Mouse (Mus musculus) hindbrain, embryonic 14.5 days (tissue): ENCODE results near the gene Nup210. TPM values are rescaled to one million over a fixed set of nuclear protein-coding genes. Genes with fewer than 3 reads are reported as not detected.
"Not testable (repeated sequence)": the region's sequence is repeated elsewhere in the genome, so short reads cannot be mapped to it uniquely, and the experiment has no call there.

Experiments used
- ATAC-seq: fragments of 200-750 bp; cut with Nextera tagmentation; 2 replicates; pipeline ENCODE4 v1.8.0; 2017; ENCODE audit warnings: moderate number of reproducible peaks, mild to moderate bottlenecking, moderate TSS enrichment, moderate library complexity; ENCODE audit not compliant: low FRiP score
- DNase-seq: peaks from one replicate; pipeline ENCODE4 v3.0.0-alpha.2; 2015; ENCODE audit warnings: low spot score
- H3K27ac ChIP-seq: fragments of 300-500 bp; sonication (generic); 2 replicates; pipeline ENCODE4 v1.5.1; 2014; ENCODE audit warnings: mild to moderate bottlenecking, moderate library complexity
- H3K27me3 ChIP-seq: fragments of 300-500 bp; sonication (generic); 2 replicates; pipeline ENCODE4 v1.6.1; 2014; ENCODE audit warnings: mild to moderate bottlenecking, low read length, mixed read lengths; ENCODE audit not compliant: control insufficient read depth, insufficient read depth
- H3K36me3 ChIP-seq: fragments of 300-500 bp; sonication (generic); replicated peaks from 2 replicates; pipeline ENCODE4 v1.6.1; 2014; ENCODE audit not compliant: control insufficient read depth, insufficient read depth
- H3K4me1 ChIP-seq: fragments of 300-500 bp; sonication (generic); replicated peaks from 2 replicates; pipeline ENCODE4 v1.6.1; 2014; ENCODE audit warnings: antibody characterized with exemption, low read length, mixed read lengths; ENCODE audit not compliant: control insufficient read depth, insufficient read depth
- H3K4me2 ChIP-seq: fragments of 300-500 bp; sonication (generic); replicated peaks from 2 replicates; pipeline ENCODE4 v1.6.1; 2014; ENCODE audit warnings: mild to moderate bottlenecking, moderate library complexity
- H3K4me3 ChIP-seq: fragments of 300-500 bp; sonication (generic); replicated peaks from 2 replicates; pipeline ENCODE4 v1.5.1; 2014; ENCODE audit warnings: mild to moderate bottlenecking, low read length
- H3K9ac ChIP-seq: fragments of 300-500 bp; sonication (generic); 2 replicates; pipeline ENCODE4 v1.6.1; 2014
- H3K9me3 ChIP-seq: fragments of 300-500 bp; sonication (generic); 2 replicates; pipeline ENCODE4 v1.6.1; 2016; ENCODE audit warnings: low read length; ENCODE audit not compliant: control insufficient read depth
- WGBS: fragments of 180-500 bp; shearing (Covaris S2); extraction: QIAGEN DNeasy Blood & Tissue Kit; methylation state at CpG from one replicate; pipeline ENCODE4 v1.1.7; 2014; 5-methylcytosine and 5-hydroxymethylcytosine counted together
- polyA plus RNA-seq: library from polyadenylated mRNA; unstranded; fragments of >200 nt; fragmentation: Nextera tagmentation; extraction: Ambion mirVana; gene quantifications from 2 replicates; pipeline ENCODE4 v1.2.1, GENCODE M21; 2014

Nup210 gene
- polyA plus RNA-seq, 1 experiment from 2014 or later = 23.3 TPM

DNA sequence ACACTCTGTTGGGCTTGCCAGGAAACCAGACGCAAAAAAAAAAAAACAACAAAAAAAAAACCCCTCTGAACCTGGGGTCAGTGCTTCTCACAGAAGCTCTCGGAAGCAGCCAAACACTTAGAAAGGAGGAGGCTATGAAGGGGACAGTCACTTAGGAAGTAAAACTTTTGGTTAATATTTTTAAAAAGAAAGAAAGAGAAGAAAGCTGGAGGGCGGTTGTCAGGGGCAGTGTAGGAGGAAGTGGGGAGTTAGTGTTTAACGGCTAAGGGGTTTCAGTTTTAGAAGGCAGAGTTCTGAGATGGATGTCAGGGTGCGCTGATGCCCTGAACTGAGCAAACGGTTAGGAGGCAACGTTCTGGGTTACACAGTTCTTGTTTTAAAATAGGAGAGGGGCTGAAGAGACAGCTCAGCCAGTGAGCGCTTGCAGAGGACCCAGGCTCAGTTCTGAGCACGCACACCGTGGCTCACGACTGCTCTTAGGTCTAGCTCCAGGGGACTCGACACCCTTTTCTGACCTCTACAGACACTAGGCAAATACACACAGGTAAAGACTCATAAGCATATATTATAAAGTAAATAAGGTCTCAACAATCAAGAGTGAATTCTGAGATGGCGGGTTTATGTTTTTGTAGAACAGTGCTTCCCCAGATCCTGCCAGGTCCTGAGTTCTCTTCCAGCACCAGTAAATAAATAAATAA is 6.2 kb downstream of the Nup210 start:
- ATAC-seq = no peak
- 85% methylated on average over 13 of the region's 13 CpGs for WGBS

DNA sequence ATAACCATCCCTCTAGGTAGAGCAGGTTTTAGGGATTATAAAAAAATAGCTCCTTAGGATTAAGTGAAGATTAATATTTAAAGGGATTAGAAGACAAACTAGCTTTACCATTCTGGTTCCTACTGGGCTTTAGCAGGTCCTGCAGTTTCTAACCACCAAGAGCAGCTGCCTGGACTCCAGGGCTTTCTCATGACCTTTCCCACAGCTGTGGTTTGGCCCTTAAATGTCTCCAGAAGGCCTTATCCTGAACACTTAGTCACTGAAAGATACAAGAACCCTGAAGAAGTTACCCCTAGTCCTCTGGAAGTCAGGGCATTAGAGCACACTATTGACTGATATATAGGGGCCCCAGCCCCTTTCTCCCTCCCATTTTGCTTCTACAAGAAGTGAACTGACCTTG is 7.1 kb downstream of the Nup210 start:
- no peak overlapping the region for H3K4me2 ChIP-seq
- no peaks in the 10 kb centered on the region for H3K9me3 ChIP-seq
- no peaks in the 10 kb centered on the region for H3K27me3 ChIP-seq
- H3K4me3 ChIP-seq = no peak overlapping the region
- no peak overlapping the region for H3K27ac ChIP-seq
- no peak overlapping the region for H3K9ac ChIP-seq
- no peaks in the 10 kb centered on the region for H3K36me3 ChIP-seq
- ATAC-seq (no peak), DNase-seq (no peak)
- H3K4me1 ChIP-seq = peaks cover 2% of the 10 kb centered on the region; the same call in 1 of the 2 replicates

More for the DNA sequence above, 6.2 kb downstream of the Nup210 start:
- Histone ChIP-seq H3K27me3 (no peaks in the 10 kb centered on the region), H3K4me1 (peaks cover 12% of the 10 kb centered on the region), H3K9ac (no peak overlapping the region), H3K27ac (no peak overlapping the region), H3K4me3 (no peak overlapping the region), H3K36me3 (no peaks in the 10 kb centered on the region), H3K9me3 (no peaks in the 10 kb centered on the region), H3K4me2 (no peak overlapping the region)
- DNase-seq = no peak

DNA sequence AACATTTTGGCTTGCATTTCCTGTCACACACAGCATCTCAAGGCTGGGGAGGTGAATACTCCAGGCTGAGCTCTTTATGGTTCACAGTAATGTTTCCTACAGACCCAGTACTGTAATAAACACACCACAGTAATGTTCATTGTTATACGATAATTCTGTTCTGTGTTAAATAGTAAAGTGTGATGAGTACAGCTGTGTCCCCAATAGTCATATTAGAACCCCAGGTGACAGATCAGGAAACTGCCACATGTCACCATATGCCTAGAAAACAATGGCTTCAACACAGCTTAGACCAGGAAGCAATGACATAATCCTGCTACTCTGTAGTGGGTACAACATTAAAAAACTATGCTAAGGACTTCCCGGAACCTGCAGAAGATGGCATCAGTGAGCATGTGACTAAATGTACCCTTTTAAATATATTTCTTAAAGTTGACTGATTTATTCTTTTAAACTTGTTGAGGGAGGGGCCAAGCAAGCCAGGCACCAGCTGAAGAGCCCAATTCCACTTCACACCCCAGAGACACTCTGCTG is 7.6 kb downstream of the Nup210 start:
- Histone ChIP-seq H3K27me3 (no peaks in the 10 kb centered on the region), H3K27ac (no peak overlapping the region), H3K4me2 (no peak overlapping the region), H3K9ac (no peak overlapping the region), H3K4me3 (no peak overlapping the region), H3K9me3 (no peaks in the 10 kb centered on the region), H3K36me3 (no peaks in the 10 kb centered on the region), H3K4me1 (no peaks in the 10 kb centered on the region; the same call in 1 of the 2 replicates)
- ATAC-seq (no peak), DNase-seq (no peak)
- WGBS = 85% methylated on average over 2 of the region's 2 CpGs

DNA sequence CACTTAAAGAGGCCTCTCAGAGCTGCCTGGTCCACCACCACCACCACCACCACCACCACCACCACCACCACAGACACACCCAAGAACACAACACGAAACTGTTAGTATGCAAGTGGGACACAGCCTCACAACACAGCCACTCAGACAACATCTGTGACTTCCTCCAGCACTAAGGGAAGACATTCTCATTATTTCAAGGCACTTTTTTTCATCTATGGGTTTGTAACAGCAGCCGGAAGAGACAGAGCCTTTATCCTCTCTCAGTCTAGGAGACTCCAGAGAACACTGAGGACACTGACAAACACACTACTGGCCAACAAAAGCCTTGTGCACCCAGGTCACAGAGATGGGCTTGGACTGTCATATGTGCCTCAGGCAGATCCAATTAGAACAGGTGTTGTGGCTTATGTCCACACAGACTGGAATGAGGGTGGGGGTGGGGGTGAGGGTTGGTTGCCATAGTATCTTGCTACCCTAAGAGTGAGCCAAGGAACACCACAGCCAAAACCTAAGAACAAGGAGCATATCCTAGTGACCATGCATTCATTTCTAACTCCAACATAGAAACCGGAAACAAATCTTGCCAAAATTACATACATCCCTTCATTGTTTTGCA is 8.2 kb downstream of the Nup210 start:
- Histone ChIP-seq H3K9ac (no peak overlapping the region), H3K4me1 (no peaks in the 10 kb centered on the region; the same call in 1 of the 2 replicates), H3K9me3 (no peaks in the 10 kb centered on the region), H3K4me2 (no peak overlapping the region), H3K27ac (no peak overlapping the region), H3K4me3 (no peak overlapping the region), H3K27me3 (no peaks in the 10 kb centered on the region), H3K36me3 (no peaks in the 10 kb centered on the region)
- no peak for ATAC-seq
- no peak for DNase-seq
- 81% methylated on average over 3 of the region's 3 CpGs for WGBS

DNA sequence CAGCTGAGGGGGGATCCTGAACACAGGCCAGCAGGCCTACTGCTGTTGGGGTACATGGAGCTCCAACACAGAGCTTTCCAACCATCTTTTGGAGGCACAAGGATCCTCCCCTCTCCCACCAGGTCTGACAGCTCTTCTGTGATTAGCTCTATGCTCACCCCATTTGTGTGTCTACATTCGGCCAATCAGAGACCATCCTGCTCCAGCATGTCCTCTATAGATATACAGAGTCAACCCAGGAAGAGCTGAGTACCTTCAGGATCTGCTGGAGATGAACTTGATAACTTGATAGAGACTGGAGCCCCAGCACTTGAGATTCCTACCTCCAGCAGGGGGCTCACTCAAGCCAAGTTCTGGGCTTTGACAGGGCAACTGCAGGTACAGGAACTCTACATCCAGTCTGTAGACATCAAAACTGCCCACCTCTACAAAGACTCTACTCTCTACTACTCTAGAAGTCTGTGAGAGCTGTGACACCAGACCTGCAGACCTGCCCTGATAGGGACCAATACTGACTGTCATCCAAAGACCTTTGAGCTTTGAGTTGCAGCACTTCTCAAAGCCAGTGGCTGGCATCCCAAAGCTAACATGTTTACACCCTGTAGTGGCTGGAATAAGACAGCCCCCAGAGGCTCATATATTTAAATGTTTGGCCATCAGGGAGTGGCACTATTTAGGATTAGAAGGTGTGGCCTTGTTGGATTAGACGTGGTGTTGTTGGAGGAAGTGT is 11.1 kb downstream of the Nup210 start:
- H3K9ac ChIP-seq = no peak overlapping the region
- no peaks in the 10 kb centered on the region for H3K36me3 ChIP-seq
- no peaks in the 10 kb centered on the region for H3K27me3 ChIP-seq
- 90% methylated on average over 2 of the region's 2 CpGs for WGBS
- H3K9me3 ChIP-seq = no peaks in the 10 kb centered on the region
- no peak overlapping the region for H3K4me3 ChIP-seq
- no peak overlapping the region for H3K4me2 ChIP-seq
- H3K4me1 ChIP-seq = no peaks in the 10 kb centered on the region; the same call in 1 of the 2 replicates
- no peak overlapping the region for H3K27ac ChIP-seq
- ATAC-seq = no peak
- no peak for DNase-seq

DNA sequence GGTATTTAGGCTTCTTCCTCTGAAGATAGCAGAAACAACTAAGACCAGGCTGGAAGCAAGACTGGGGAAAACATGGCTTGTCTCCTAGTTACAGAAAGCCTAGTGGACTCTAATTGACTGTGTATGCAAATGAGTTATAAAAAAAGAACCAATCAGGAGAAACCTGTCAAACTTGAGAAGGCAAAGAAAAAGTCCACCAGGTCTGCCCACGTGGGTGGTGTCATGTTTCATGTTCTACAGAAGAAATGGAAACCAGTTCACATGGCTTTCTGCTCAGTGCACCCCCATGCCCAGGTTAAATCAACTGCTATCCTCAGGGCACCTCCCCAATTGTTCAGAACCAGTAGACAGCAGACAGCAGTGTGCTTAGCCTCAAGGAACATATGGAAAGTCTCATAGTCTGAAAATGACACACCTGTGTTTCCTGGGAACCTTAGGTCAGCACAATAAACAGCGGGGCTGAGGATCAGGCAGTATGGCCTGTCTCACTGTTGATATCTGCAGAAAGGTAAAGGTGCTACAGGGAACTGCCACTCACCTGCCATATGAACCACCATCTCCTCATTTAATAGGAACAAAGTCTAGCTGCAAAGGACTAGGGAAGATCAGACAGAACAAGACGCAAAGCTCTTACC is 11.7 kb downstream of the Nup210 start:
- Histone ChIP-seq H3K4me1 (no peaks in the 10 kb centered on the region; the same call in 1 of the 2 replicates), H3K4me3 (no peak overlapping the region), H3K27me3 (no peaks in the 10 kb centered on the region), H3K9me3 (no peaks in the 10 kb centered on the region), H3K27ac (no peak overlapping the region), H3K4me2 (no peak overlapping the region), H3K9ac (no peak overlapping the region), H3K36me3 (0 out of 2 replicates have a peak, but pooled peaks cover under 1% of the 10 kb centered on the region)
- no peak for ATAC-seq
- 76% methylated on average over 3 of the region's 3 CpGs for WGBS
- DNase-seq = no peak

DNA sequence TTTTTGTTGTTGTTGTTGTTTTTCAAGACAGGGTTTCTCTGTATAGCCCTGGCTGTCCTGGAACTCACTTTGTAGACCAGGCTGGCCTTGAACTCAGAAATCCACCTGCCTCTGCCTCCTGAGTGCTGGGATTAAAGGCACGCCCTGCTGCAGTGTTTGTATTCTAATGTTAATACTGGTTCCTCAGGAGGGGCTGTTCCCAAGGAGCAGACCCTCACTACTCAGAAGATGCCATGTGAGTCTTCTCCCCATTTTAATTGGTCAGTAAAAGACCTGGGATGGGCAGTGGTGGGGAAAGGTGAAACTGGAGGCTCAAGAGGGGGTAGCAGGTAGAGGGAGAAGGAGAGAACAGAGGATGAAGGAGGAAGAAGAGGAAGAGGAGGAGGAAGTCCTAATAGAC is 13.2 kb downstream of the Nup210 start:
- DNase-seq, H3K9me3 ChIP-seq, H3K9ac ChIP-seq, H3K27me3 ChIP-seq, ATAC-seq, H3K4me1 ChIP-seq, H3K27ac ChIP-seq, H3K4me3 ChIP-seq, H3K4me2 ChIP-seq: not testable (repeated sequence)
- 91% methylated on average over 1 of the region's 1 CpGs for WGBS
- peaks cover 12% of the 10 kb centered on the region; the same call in 1 of the 2 replicates for H3K36me3 ChIP-seq

DNA sequence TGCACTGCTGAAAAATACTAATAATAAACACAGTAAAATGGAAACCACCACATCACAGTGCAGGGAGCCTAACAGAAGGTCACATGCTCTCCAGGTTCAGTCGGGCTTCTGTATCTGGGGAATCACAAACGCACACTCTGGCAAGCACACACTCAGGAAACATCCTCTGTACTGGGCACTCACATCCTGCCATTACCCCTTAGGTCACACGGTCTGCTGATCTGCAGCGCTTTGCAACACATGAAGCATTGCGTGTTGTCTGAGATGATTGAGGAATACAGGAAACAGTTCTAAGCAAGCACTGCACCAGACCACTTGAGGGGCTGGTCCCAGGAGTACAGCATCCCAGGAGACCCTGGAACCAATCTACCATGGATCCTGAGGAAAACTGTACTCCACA is 16.0 kb downstream of the Nup210 start:
- DNase-seq (no peak), ATAC-seq (no peak)
- Histone ChIP-seq H3K27ac (no peak overlapping the region), H3K9me3 (no peaks in the 10 kb centered on the region), H3K27me3 (no peaks in the 10 kb centered on the region), H3K4me3 (no peak overlapping the region), H3K4me2 (no peak overlapping the region), H3K9ac (no peak overlapping the region), H3K36me3 (peaks cover 38% of the 10 kb centered on the region), H3K4me1 (no peaks in the 10 kb centered on the region)
- 92% methylated on average over 5 of the region's 5 CpGs for WGBS

DNA sequence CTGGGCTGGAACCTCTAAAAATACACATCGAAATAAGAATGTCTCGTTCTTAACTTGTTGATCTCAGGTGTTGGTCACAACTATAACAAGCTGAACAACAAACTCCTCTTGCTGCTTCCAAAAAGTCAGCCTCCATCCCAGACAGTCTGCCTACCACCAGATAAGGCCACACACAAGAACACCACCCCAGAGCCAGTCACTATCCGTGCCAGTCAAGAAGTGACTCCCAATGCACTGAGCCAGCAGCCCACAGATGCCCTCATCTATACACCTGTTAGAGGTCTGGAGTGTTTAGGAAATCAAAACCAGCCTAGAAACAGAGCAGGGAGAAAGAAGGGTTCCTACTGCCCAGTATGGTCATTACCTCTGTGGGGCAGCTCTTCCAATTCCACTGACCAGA is 18.8 kb downstream of the Nup210 start:
- Histone ChIP-seq H3K9me3 (no peaks in the 10 kb centered on the region), H3K4me2 (no peak overlapping the region), H3K4me3 (no peak overlapping the region), H3K9ac (no peak overlapping the region), H3K27ac (no peak overlapping the region), H3K27me3 (no peaks in the 10 kb centered on the region), H3K36me3 (peaks cover 51% of the 10 kb centered on the region), H3K4me1 (no peaks in the 10 kb centered on the region)
- WGBS = 98% methylated on average over 3 of the region's 3 CpGs
- DNase-seq = no peak
- no peak for ATAC-seq
